Mouse (Mus musculus): ENCODE results near the gene Abcb1b. TPM values are rescaled to one million over a fixed set of nuclear protein-coding genes. Genes with fewer than 3 reads are reported as not detected.
"Not testable (repeated sequence)": the region's sequence is repeated elsewhere in the genome, so short reads cannot be mapped to it uniquely, and the experiment has no call there.

Gene Abcb1b
- total and polyA plus RNA-seq, 2 experiments: 0.23 to 1.1 TPM

- no peaks in the 10 kb centered on the region for H3K27me3 ChIP-seq (ENCODE audit: control insufficient read depth, insufficient read depth, low read length)
- no peaks in the 10 kb centered on the region for H3K79me2 ChIP-seq (ENCODE audit: control insufficient read depth, insufficient read depth, low read length)
- no peak overlapping the region for H3K27ac ChIP-seq (replicated peaks; ENCODE audit: insufficient read depth, low read depth, low read length)
- no peaks in the 10 kb centered on the region for H3K36me3 ChIP-seq (ENCODE audit: control insufficient read depth, insufficient read depth, low read length)
- no peaks in the 10 kb centered on the region for H3K4me1 ChIP-seq (ENCODE audit: control insufficient read depth, insufficient read depth, low read length)
- H3K9ac ChIP-seq (ENCODE audit: low read depth, low read length): no peak overlapping the region
- TF ChIP-seq POLR2A (IDR thresholded peaks at IDR 0.05; ENCODE audit: extremely low read depth, insufficient read depth, low read length): no peak
- TF ChIP-seq CTCF (IDR thresholded peaks at IDR 0.05; ENCODE audit: low read depth, low read length): no peak
- 86% methylated on average over 5 of the region's 5 CpGs for WGBS
- DNase-seq (ENCODE audit: extremely low read depth, low read depth, low spot score): peak; percentile 24
- H3K4me3 ChIP-seq (ENCODE audit: insufficient read depth, low read depth, low read length): no peak overlapping the region
Observed at GRCm38 (mm10) chr5:8805742-8806141, 7.8 kb downstream of the Abcb1b start.

GRCm38 (mm10) chr5:8807137-8808004 is 9.4 kb downstream of the Abcb1b start:
- Histone ChIP-seq H3K79me2 (ENCODE audit: control insufficient read depth, insufficient read depth, low read length) (no peaks in the 10 kb centered on the region), H3K27me3 (ENCODE audit: control insufficient read depth, insufficient read depth, low read length) (no peaks in the 10 kb centered on the region), H3K4me1 (ENCODE audit: control insufficient read depth, insufficient read depth, low read length) (no peaks in the 10 kb centered on the region), H3K27ac (replicated peaks; ENCODE audit: insufficient read depth, low read depth, low read length) (no peak overlapping the region), H3K36me3 (ENCODE audit: control insufficient read depth, insufficient read depth, low read length) (no peaks in the 10 kb centered on the region), H3K9ac (ENCODE audit: low read depth, low read length) (no peak overlapping the region), H3K4me3 (ENCODE audit: insufficient read depth, low read depth, low read length) (no peak overlapping the region)
- TF ChIP-seq POLR2A (IDR thresholded peaks at IDR 0.05; ENCODE audit: extremely low read depth, insufficient read depth, low read length) (no peak), CTCF (IDR thresholded peaks at IDR 0.05; ENCODE audit: low read depth, low read length) (no peak)
- DNase-seq (ENCODE audit: extremely low read depth, low read depth, low spot score): no peak
- WGBS: 74% methylated on average over 9 of the region's 9 CpGs

GRCm38 (mm10) chr5:8813872-8814271 is 15.9 kb downstream of the Abcb1b start:
- H3K9ac ChIP-seq (ENCODE audit: low read depth, low read length): no peak overlapping the region
- no peak overlapping the region for H3K27ac ChIP-seq (replicated peaks; ENCODE audit: insufficient read depth, low read depth, low read length)
- no peaks in the 10 kb centered on the region for H3K36me3 ChIP-seq (ENCODE audit: control insufficient read depth, insufficient read depth, low read length)
- no peaks in the 10 kb centered on the region; the same call in 1 of the 2 replicates for H3K4me1 ChIP-seq (ENCODE audit: control insufficient read depth, insufficient read depth, low read length)
- 74% methylated on average over 1 of the region's 1 CpGs for WGBS
- H3K4me3 ChIP-seq (ENCODE audit: insufficient read depth, low read depth, low read length): no peak overlapping the region
- no peaks in the 10 kb centered on the region for H3K27me3 ChIP-seq (ENCODE audit: control insufficient read depth, insufficient read depth, low read length)
- H3K79me2 ChIP-seq (ENCODE audit: control insufficient read depth, insufficient read depth, low read length): no peaks in the 10 kb centered on the region
- DNase-seq (ENCODE audit: extremely low read depth, low read depth, low spot score): peak; percentile 13
- TF ChIP-seq CTCF (IDR thresholded peaks at IDR 0.05; ENCODE audit: low read depth, low read length) (no peak), POLR2A (IDR thresholded peaks at IDR 0.05; ENCODE audit: extremely low read depth, insufficient read depth, low read length) (no peak)

- TF ChIP-seq POLR2A (IDR thresholded peaks at IDR 0.05; ENCODE audit: extremely low read depth, insufficient read depth, low read length): no peak
- TF ChIP-seq CTCF (IDR thresholded peaks at IDR 0.05; ENCODE audit: low read depth, low read length): no peak
- no peak overlapping the region for H3K4me3 ChIP-seq (ENCODE audit: insufficient read depth, low read depth, low read length)
- no peak overlapping the region for H3K27ac ChIP-seq (replicated peaks; ENCODE audit: insufficient read depth, low read depth, low read length)
- no peak overlapping the region for H3K9ac ChIP-seq (ENCODE audit: low read depth, low read length)
- no peaks in the 10 kb centered on the region for H3K36me3 ChIP-seq (ENCODE audit: control insufficient read depth, insufficient read depth, low read length)
- no peaks in the 10 kb centered on the region for H3K27me3 ChIP-seq (ENCODE audit: control insufficient read depth, insufficient read depth, low read length)
- H3K79me2 ChIP-seq (ENCODE audit: control insufficient read depth, insufficient read depth, low read length): no peaks in the 10 kb centered on the region
- WGBS: 27% methylated on average over 7 of the region's 8 CpGs
- DNase-seq (ENCODE audit: extremely low read depth, low read depth, low spot score): no peak
- H3K4me1 ChIP-seq (ENCODE audit: control insufficient read depth, insufficient read depth, low read length): no peaks in the 10 kb centered on the region
Observed at GRCm38 (mm10) chr5:8819635-8820591, 22.0 kb downstream of the Abcb1b start.

- H3K4me3 ChIP-seq (ENCODE audit: insufficient read depth, low read depth, low read length); H3K27me3 ChIP-seq (ENCODE audit: control insufficient read depth, insufficient read depth, low read length); H3K36me3 ChIP-seq (ENCODE audit: control insufficient read depth, insufficient read depth, low read length); H3K9ac ChIP-seq (ENCODE audit: low read depth, low read length); DNase-seq (ENCODE audit: extremely low read depth, low read depth, low spot score); H3K27ac ChIP-seq (replicated peaks; ENCODE audit: insufficient read depth, low read depth, low read length); H3K4me1 ChIP-seq (ENCODE audit: control insufficient read depth, insufficient read depth, low read length); H3K79me2 ChIP-seq (ENCODE audit: control insufficient read depth, insufficient read depth, low read length): not testable (repeated sequence)
- WGBS: 8% methylated on average over 5 of the region's 6 CpGs
Observed at GRCm38 (mm10) chr5:8820592-8821104, 22.7 kb downstream of the Abcb1b start.
